Mouse (Mus musculus): ENCODE data around the gene Exph5. TPM values are rescaled to one million over a fixed set of nuclear protein-coding genes. Genes with fewer than 3 reads are reported as not detected.

The Exph5 gene
- polyA plus RNA-seq, 1 experiment from 2014 or later: 0.11 TPM

GRCm38 (mm10) chr9:53401146-53401545 lies 99.7 kb downstream of the Exph5 start:
- H3K36me3 ChIP-seq: no peaks in the 10 kb centered on the region
- no peaks in the 10 kb centered on the region for H3K27me3 ChIP-seq
- no peak for ATAC-seq (replicated peaks)
- no peaks in the 10 kb centered on the region for H3K9me3 ChIP-seq
- H3K9ac ChIP-seq (replicated peaks): no peak overlapping the region
- H3K4me1 ChIP-seq: peaks cover 14% of the 10 kb centered on the region
- H3K27ac ChIP-seq (replicated peaks): no peak overlapping the region
- no peak overlapping the region for H3K4me3 ChIP-seq
- 87% methylated on average over 8 of the region's 8 CpGs for WGBS
- H3K4me2 ChIP-seq (replicated peaks): no peak overlapping the region

- no peak within 1 kb of the TSS for H3K4me3 ChIP-seq
- H3K4me2 ChIP-seq (replicated peaks): peak within 1 kb of the TSS; percentile 16; the same call in 1 of the 2 replicates
- no peaks in the 10 kb centered on the region for H3K36me3 ChIP-seq
- no peak within 1 kb of the TSS for H3K27ac ChIP-seq (replicated peaks)
- no peak within 1 kb of the TSS for H3K9ac ChIP-seq (replicated peaks)
- ATAC-seq (replicated peaks): no peak
- H3K4me1 ChIP-seq: peaks cover 14% of the 10 kb centered on the region
- H3K9me3 ChIP-seq: no peaks in the 10 kb centered on the region
- H3K27me3 ChIP-seq: no peaks in the 10 kb centered on the region
- 14% methylated on average over 11 of the region's 11 CpGs for WGBS
Measured at GRCm38 (mm10) chr9:53402291-53402711, 100.8 kb downstream of the Exph5 start, which contains the start of gene 4930550C14Rik. Gene 4930550C14Rik, plus strand, starts transcription at chr9:53402325.

- Histone ChIP-seq H3K9me3 (no peaks in the 10 kb centered on the region), H3K4me1 (peaks cover 14% of the 10 kb centered on the region), H3K9ac (replicated peaks) (no peak overlapping the region), H3K36me3 (no peaks in the 10 kb centered on the region), H3K4me2 (replicated peaks) (peak overlapping the region; percentile 16; the same call in 1 of the 2 replicates), H3K27me3 (no peaks in the 10 kb centered on the region), H3K4me3 (no peak overlapping the region), H3K27ac (replicated peaks) (no peak overlapping the region)
- 40% methylated on average over 8 of the region's 8 CpGs for WGBS
- ATAC-seq (replicated peaks): no peak
Measured at GRCm38 (mm10) chr9:53402991-53403390, 101.5 kb downstream of the Exph5 start.

- H3K27ac ChIP-seq (replicated peaks): no peak overlapping the region
- ATAC-seq (replicated peaks): no peak
Measured at GRCm38 (mm10) chr9:53404050-53404752, 102.7 kb downstream of the Exph5 start.

GRCm38 (mm10) chr9:53404753-53405722 lies 103.6 kb downstream of the Exph5 start:
- Histone ChIP-seq H3K36me3 (no peaks in the 10 kb centered on the region), H3K9me3 (no peaks in the 10 kb centered on the region), H3K4me3 (peak overlapping the region; percentile 37), H3K4me2 (replicated peaks) (peak overlapping the region; percentile 49), H3K4me1 (peaks cover 14% of the 10 kb centered on the region), H3K27ac (replicated peaks) (peak overlapping the region; percentile 91), H3K27me3 (no peaks in the 10 kb centered on the region), H3K9ac (replicated peaks) (peak overlapping the region; percentile 39)
- peak; percentile 95 for ATAC-seq (replicated peaks)
- 26% methylated on average over 21 of the region's 21 CpGs for WGBS

More at GRCm38 (mm10) chr9:53404050-53404752, 102.7 kb downstream of the Exph5 start:
- no peak overlapping the region for H3K4me3 ChIP-seq
- no peaks in the 10 kb centered on the region for H3K36me3 ChIP-seq
- peaks cover 14% of the 10 kb centered on the region for H3K4me1 ChIP-seq
- H3K9ac ChIP-seq (replicated peaks): no peak overlapping the region
- no peaks in the 10 kb centered on the region for H3K27me3 ChIP-seq
- H3K4me2 ChIP-seq (replicated peaks): 0 out of 2 replicates have a peak overlapping the region, but pooled peaks have one; percentile 49
- no peaks in the 10 kb centered on the region for H3K9me3 ChIP-seq
- 83% methylated on average over 6 of the region's 6 CpGs for WGBS

GRCm38 (mm10) chr9:53408548-53408947 lies 107.1 kb downstream of the Exph5 start:
- Histone ChIP-seq H3K27me3 (no peaks in the 10 kb centered on the region), H3K9ac (replicated peaks) (no peak overlapping the region), H3K36me3 (no peaks in the 10 kb centered on the region), H3K4me2 (replicated peaks) (no peak overlapping the region), H3K4me1 (peaks cover 6% of the 10 kb centered on the region; the same call in 1 of the 2 replicates), H3K9me3 (no peaks in the 10 kb centered on the region), H3K27ac (replicated peaks) (no peak overlapping the region), H3K4me3 (no peak overlapping the region)
- WGBS: 85% methylated on average over 4 of the region's 4 CpGs
- no peak for ATAC-seq (replicated peaks)

- Histone ChIP-seq H3K4me2 (replicated peaks) (no peak overlapping the region), H3K27me3 (no peaks in the 10 kb centered on the region), H3K9ac (replicated peaks) (no peak overlapping the region), H3K36me3 (no peaks in the 10 kb centered on the region), H3K4me1 (peaks cover 6% of the 10 kb centered on the region; the same call in 1 of the 2 replicates), H3K27ac (replicated peaks) (no peak overlapping the region), H3K4me3 (no peak overlapping the region), H3K9me3 (no peaks in the 10 kb centered on the region)
- no peak for ATAC-seq (replicated peaks)
- 74% methylated on average over 2 of the region's 2 CpGs for WGBS
Measured at GRCm38 (mm10) chr9:53408953-53409361, 107.5 kb downstream of the Exph5 start.

- H3K4me1 ChIP-seq: peaks cover 6% of the 10 kb centered on the region; the same call in 1 of the 2 replicates
- no peak overlapping the region for H3K4me3 ChIP-seq
- no peak overlapping the region for H3K27ac ChIP-seq (replicated peaks)
- no peak overlapping the region for H3K4me2 ChIP-seq (replicated peaks)
- H3K9me3 ChIP-seq: no peaks in the 10 kb centered on the region
- 95% methylated on average over 3 of the region's 3 CpGs for WGBS
- H3K36me3 ChIP-seq: no peaks in the 10 kb centered on the region
- H3K27me3 ChIP-seq: no peaks in the 10 kb centered on the region
- no peak overlapping the region for H3K9ac ChIP-seq (replicated peaks)
- ATAC-seq (replicated peaks): no peak
Measured at GRCm38 (mm10) chr9:53409427-53409826, 108.0 kb downstream of the Exph5 start.

GRCm38 (mm10) chr9:53422133-53422896 lies 120.8 kb downstream of the Exph5 start:
- Histone ChIP-seq H3K4me2 (replicated peaks) (no peak overlapping the region), H3K4me3 (no peak overlapping the region), H3K4me1 (no peaks in the 10 kb centered on the region), H3K27me3 (no peaks in the 10 kb centered on the region), H3K27ac (replicated peaks) (no peak overlapping the region), H3K36me3 (no peaks in the 10 kb centered on the region), H3K9me3 (no peaks in the 10 kb centered on the region), H3K9ac (replicated peaks) (no peak overlapping the region)
- WGBS: 83% methylated on average over 9 of the region's 9 CpGs
- ATAC-seq (replicated peaks): no peak

GRCm38 (mm10) chr9:53426726-53427125 lies 125.3 kb downstream of the Exph5 start:
- Histone ChIP-seq H3K27me3 (no peaks in the 10 kb centered on the region), H3K9me3 (no peaks in the 10 kb centered on the region), H3K4me1 (no peaks in the 10 kb centered on the region), H3K9ac (replicated peaks) (no peak overlapping the region), H3K36me3 (no peaks in the 10 kb centered on the region), H3K4me3 (no peak overlapping the region), H3K4me2 (replicated peaks) (no peak overlapping the region), H3K27ac (replicated peaks) (no peak overlapping the region)
- ATAC-seq (replicated peaks): no peak
- WGBS: 92% methylated on average over 3 of the region's 3 CpGs
